Mouse (Mus musculus) stomach, embryonic 14.5 days (tissue): ENCODE measurements around the gene Ifit3b. TPM values are rescaled to one million over a fixed set of nuclear protein-coding genes. Genes with fewer than 3 reads are reported as not detected.
"Not testable (repeated sequence)": the region's sequence is repeated elsewhere in the genome, so short reads cannot be mapped to it uniquely, and the experiment has no call there.

Experiments used
- ATAC-seq: fragments of 200-750 bp; cut with Nextera tagmentation; 2 replicates; pipeline ENCODE4 v1.8.0; 2017; ENCODE audit warnings: low read depth, moderate TSS enrichment; ENCODE audit not compliant: insufficient number of reproducible peaks, insufficient read depth, low FRiP score
- H3K27ac ChIP-seq: fragments of 300-500 bp; sonication (generic); 2 replicates; pipeline ENCODE4 v1.5.1; 2014; ENCODE audit warnings: mild to moderate bottlenecking, low read length, moderate library complexity, mixed read lengths
- H3K27me3 ChIP-seq: fragments of 300-500 bp; sonication (generic); 2 replicates; pipeline ENCODE4 v1.6.1; 2014; ENCODE audit warnings: low read length, control low read depth, mixed read lengths; ENCODE audit not compliant: control insufficient read depth, insufficient read depth
- H3K36me3 ChIP-seq: fragments of 300-500 bp; sonication (generic); 2 replicates; pipeline ENCODE4 v1.6.1; 2014; ENCODE audit warnings: mild to moderate bottlenecking, control low read depth, low read length, moderate library complexity, mixed read lengths; ENCODE audit not compliant: control insufficient read depth, insufficient read depth
- H3K4me1 ChIP-seq: fragments of 300-500 bp; sonication (generic); 2 replicates; pipeline ENCODE4 v1.6.1; 2014; ENCODE audit warnings: low read length, control low read depth, mixed read lengths; ENCODE audit not compliant: control insufficient read depth, insufficient read depth
- H3K4me2 ChIP-seq: fragments of 300-500 bp; sonication (generic); replicated peaks from 2 replicates; pipeline ENCODE4 v1.6.1; 2014; ENCODE audit warnings: low read depth, low read length, control low read depth
- H3K4me3 ChIP-seq: fragments of 300-500 bp; sonication (generic); 2 replicates; pipeline ENCODE4 v1.5.1; 2014; ENCODE audit warnings: low read depth, low read length, control low read depth
- H3K9ac ChIP-seq: fragments of 300-500 bp; sonication (generic); replicated peaks from 2 replicates; pipeline ENCODE4 v1.6.1; 2014; ENCODE audit warnings: low read depth, mild to moderate bottlenecking, control low read depth, low read length, moderate library complexity, mixed read lengths
- H3K9me3 ChIP-seq: fragments of 300-500 bp; sonication (generic); 2 replicates; pipeline ENCODE4 v1.6.1; 2016; ENCODE audit warnings: low read depth, low read length, control low read depth; ENCODE audit not compliant: control insufficient read depth
- WGBS: fragments of 180-500 bp; shearing (Covaris S2); extraction: QIAGEN DNeasy Blood & Tissue Kit; methylation state at CpG from one replicate; pipeline ENCODE4 v1.1.7; 2014; 5-methylcytosine and 5-hydroxymethylcytosine counted together
- polyA plus RNA-seq: library from polyadenylated mRNA; unstranded; fragments of >200 nt; fragmentation: Nextera tagmentation; extraction: Ambion mirVana; gene quantifications from 2 replicates; pipeline ENCODE4 v1.2.1, GENCODE M21; 2014

The Ifit3b gene
- polyA plus RNA-seq, 1 experiment from 2014 or later, result not detected

- not testable (repeated sequence) for H3K4me3 ChIP-seq, H3K4me2 ChIP-seq, H3K36me3 ChIP-seq, H3K27me3 ChIP-seq, H3K9ac ChIP-seq, H3K9me3 ChIP-seq, ATAC-seq, H3K27ac ChIP-seq, H3K4me1 ChIP-seq
- WGBS, result 88% methylated on average over 2 of the region's 2 CpGs
Observed at GRCm38 (mm10) chr19:34582696-34583095, 25.1 kb upstream of the Ifit3b start.

DNA sequence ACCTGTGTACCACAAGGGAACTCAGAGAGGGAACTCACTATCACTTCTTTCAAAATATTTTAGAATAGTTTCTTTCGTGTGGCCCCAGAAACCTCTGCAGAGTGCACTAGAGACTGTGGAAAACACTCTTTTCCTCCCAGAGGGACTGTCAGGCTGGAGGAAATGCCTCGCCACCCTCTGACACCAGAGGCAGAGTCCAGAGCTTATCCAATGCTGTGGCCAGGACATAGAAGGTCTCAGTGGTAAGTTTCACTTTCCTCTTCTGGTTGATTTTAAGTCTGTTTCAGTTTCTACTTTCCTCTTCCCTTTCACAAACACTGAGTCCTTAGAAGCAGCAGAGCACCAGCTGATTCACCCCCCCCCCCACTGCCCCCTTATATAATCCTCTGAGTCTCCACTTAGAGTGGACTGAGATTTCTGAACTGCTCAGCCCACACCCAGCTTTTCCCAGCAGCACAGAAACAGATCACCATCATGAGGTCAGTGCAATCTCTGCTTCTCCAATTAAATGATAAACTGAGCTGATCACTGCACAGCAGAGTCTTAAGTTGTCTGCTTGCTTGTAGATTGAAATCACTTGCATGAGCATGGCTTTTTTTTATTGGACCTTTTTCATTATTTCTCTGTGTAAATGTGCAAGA is 24.5 kb upstream of the Ifit3b start, which contains the start of gene Ifit3:
Ifit3 (plus strand) TSS at position 406 of the 641 bp plus-strand sequence.
- H3K27me3 ChIP-seq, H3K4me1 ChIP-seq, H3K4me2 ChIP-seq, H3K36me3 ChIP-seq, H3K9me3 ChIP-seq, H3K27ac ChIP-seq, ATAC-seq, H3K9ac ChIP-seq, H3K4me3 ChIP-seq: not testable (repeated sequence)
- 42% methylated on average over 2 of the region's 2 CpGs for WGBS

GRCm38 (mm10) chr19:34585740-34586458 is 21.9 kb upstream of the Ifit3b start:
- 65% methylated on average over 5 of the region's 5 CpGs for WGBS
- H3K9ac ChIP-seq, H3K36me3 ChIP-seq, H3K4me1 ChIP-seq, H3K9me3 ChIP-seq, H3K4me2 ChIP-seq, ATAC-seq, H3K4me3 ChIP-seq, H3K27ac ChIP-seq, H3K27me3 ChIP-seq: not testable (repeated sequence)

DNA sequence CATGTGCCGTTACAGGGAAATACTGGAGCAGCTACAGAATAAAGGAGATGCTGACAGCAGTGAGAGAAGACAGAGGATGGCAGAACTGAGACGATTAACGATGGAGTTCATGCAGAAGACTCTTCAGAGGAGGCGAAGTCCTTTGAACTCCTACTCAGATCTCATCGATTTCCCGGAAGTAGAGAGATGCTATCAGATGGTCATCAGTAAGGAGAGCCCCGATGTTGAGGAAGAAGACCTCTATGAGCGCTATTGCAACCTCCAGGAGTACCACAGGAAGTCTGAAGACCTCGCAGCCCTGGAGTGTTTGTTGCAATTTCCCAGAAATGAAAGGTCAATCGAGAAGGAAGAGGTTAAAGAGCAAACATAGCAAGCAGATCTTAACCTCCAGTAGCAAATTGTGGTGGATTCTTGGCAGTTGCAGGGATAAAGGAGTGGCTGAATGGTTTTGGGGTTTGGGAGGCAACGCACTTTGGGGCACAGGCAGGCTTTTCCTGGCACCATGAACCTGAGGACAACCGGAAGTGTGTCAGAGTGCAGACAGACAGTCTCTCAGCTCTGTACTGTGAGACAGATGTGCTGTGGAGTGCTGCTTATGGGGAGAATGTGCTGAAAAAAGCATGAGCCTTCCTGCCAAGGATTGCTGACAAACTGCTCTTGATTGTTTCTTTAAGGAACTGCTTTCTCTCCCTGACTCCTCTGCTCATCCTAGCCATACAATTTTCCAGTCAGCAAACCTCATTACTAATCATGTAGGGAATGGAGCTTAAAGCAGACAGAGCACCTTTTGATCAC is 19.7 kb upstream of the Ifit3b start:
- not testable (repeated sequence) for H3K9ac ChIP-seq, H3K9me3 ChIP-seq, H3K27ac ChIP-seq, H3K4me1 ChIP-seq, H3K27me3 ChIP-seq, H3K4me2 ChIP-seq, ATAC-seq, H3K36me3 ChIP-seq, H3K4me3 ChIP-seq
- WGBS, result 67% methylated on average over 6 of the region's 12 CpGs

DNA sequence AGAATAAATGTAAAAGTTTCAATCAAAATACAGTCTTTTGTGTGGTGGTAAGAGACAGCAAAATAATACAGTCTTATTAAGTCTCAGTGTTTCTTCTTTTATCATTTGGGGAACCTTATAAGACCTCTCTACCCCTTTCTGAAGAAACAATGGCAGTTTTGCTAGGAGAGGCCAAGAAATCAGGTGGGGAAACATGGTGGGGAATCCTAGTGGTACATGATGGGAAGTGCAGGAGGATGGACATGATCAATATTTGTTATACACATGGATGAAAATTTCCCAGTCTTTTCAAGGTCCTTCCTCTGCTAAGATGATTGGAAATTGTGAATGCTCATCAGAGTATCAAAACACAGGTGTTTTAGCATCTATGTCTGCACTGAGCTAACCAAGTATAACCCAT is 18.8 kb upstream of the Ifit3b start:
- Histone ChIP-seq H3K27me3 (no peaks in the 10 kb centered on the region), H3K27ac (no peak overlapping the region), H3K4me1 (no peaks in the 10 kb centered on the region), H3K9ac (no peak overlapping the region), H3K4me2 (no peak overlapping the region), H3K36me3 (no peaks in the 10 kb centered on the region), H3K4me3 (no peak overlapping the region), H3K9me3 (no peaks in the 10 kb centered on the region)
- no peak for ATAC-seq

- no peak overlapping the region for H3K4me3 ChIP-seq
- no peak overlapping the region for H3K4me2 ChIP-seq
- H3K36me3 ChIP-seq, result no peaks in the 10 kb centered on the region
- 85% methylated on average over 2 of the region's 2 CpGs for WGBS
- no peaks in the 10 kb centered on the region for H3K4me1 ChIP-seq
- H3K9me3 ChIP-seq, result no peaks in the 10 kb centered on the region
- ATAC-seq, result no peak
- no peak overlapping the region for H3K9ac ChIP-seq
- H3K27ac ChIP-seq, result no peak overlapping the region
- no peaks in the 10 kb centered on the region for H3K27me3 ChIP-seq
Observed at GRCm38 (mm10) chr19:34593456-34593855, 14.3 kb upstream of the Ifit3b start.

GRCm38 (mm10) chr19:34594523-34594922 is 13.2 kb upstream of the Ifit3b start:
- H3K36me3 ChIP-seq, H3K9ac ChIP-seq, H3K9me3 ChIP-seq, H3K4me3 ChIP-seq, H3K4me1 ChIP-seq, H3K27me3 ChIP-seq, ATAC-seq, H3K4me2 ChIP-seq, H3K27ac ChIP-seq: not testable (repeated sequence)
- WGBS, result 78% methylated on average over 3 of the region's 3 CpGs

DNA sequence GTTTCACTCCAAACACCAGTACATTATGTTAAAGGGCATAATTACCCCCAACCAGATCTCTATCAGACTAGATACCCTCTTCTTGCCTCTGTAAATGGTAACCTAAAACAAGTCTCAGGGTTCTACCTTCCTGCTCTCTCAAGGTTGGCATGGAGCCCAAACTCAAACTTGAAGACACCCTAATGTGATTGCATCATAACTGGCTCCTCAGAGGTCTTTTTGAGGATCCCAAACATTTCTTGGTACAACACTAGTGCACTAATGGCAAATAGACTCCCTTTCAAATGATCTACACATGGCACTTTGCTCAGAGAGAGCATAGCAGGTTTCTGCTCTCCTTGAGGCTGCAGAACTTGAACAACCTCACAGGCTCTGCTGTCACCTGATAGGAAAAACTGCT is 11.0 kb upstream of the Ifit3b start:
- H3K4me2 ChIP-seq, result no peak overlapping the region
- no peaks in the 10 kb centered on the region for H3K27me3 ChIP-seq
- H3K36me3 ChIP-seq, result no peaks in the 10 kb centered on the region
- no peak overlapping the region for H3K4me3 ChIP-seq
- ATAC-seq, result no peak
- no peak overlapping the region for H3K27ac ChIP-seq
- no peak overlapping the region for H3K9ac ChIP-seq
- no peaks in the 10 kb centered on the region for H3K9me3 ChIP-seq
- no peaks in the 10 kb centered on the region for H3K4me1 ChIP-seq
